Mouse (Mus musculus) monocyte, adult 5-6 weeks (primary cell): ENCODE measurements around the gene Nudt16l1. TPM values are rescaled to one million over a fixed set of nuclear protein-coding genes. Genes with fewer than 3 reads are reported as not detected.

ENCODE experiments used
- ATAC-seq: fragments of 153-309, 156-312 bp; replicated peaks from 2 replicates; pipeline ENCODE4 v1.8.0; 2017; ENCODE audit warnings: mild to moderate bottlenecking; ENCODE audit not compliant: low TSS enrichment, insufficient number of reproducible peaks, severe bottlenecking, poor library complexity, low FRiP score
- total RNA-seq: library from RNA; stranded (forward); fragments of 200-1000, 200-491, 200-594 nt; gene quantifications from 3 replicates; pipeline ENCODE4 v1.2.3, GENCODE M21; 2017

Nudt16l1 gene
- total RNA-seq, 1 experiment from 2014 or later: 12.0 TPM

GRCm38 (mm10) chr16:4912907-4913782 lies 25.4 kb upstream of the Nudt16l1 start:
- peak; percentile 77 for ATAC-seq

- ATAC-seq: peak; percentile 52
Observed at GRCm38 (mm10) chr16:4913783-4914735, 24.5 kb upstream of the Nudt16l1 start.

- no peak for ATAC-seq
Observed at GRCm38 (mm10) chr16:4915931-4916330, 22.6 kb upstream of the Nudt16l1 start.

GRCm38 (mm10) chr16:4916608-4917007 lies 22.0 kb upstream of the Nudt16l1 start:
- no peak for ATAC-seq

- no peak for ATAC-seq
Observed at GRCm38 (mm10) chr16:4920556-4920955, 18.0 kb upstream of the Nudt16l1 start.

GRCm38 (mm10) chr16:4922481-4922880 lies 16.1 kb upstream of the Nudt16l1 start:
- ATAC-seq: no peak

GRCm38 (mm10) chr16:4923996-4924395 lies 14.6 kb upstream of the Nudt16l1 start:
- ATAC-seq: no peak

- ATAC-seq: no peak
Observed at GRCm38 (mm10) chr16:4927967-4928366, 10.6 kb upstream of the Nudt16l1 start.

- no peak for ATAC-seq
Observed at GRCm38 (mm10) chr16:4928474-4928873, 10.1 kb upstream of the Nudt16l1 start.

GRCm38 (mm10) chr16:4932429-4932828 lies 6.1 kb upstream of the Nudt16l1 start:
- ATAC-seq: no peak

GRCm38 (mm10) chr16:4935430-4935829 lies 3.1 kb upstream of the Nudt16l1 start:
- no peak for ATAC-seq

- ATAC-seq: no peak
Observed at GRCm38 (mm10) chr16:4935931-4936703, 2.4 kb upstream of the Nudt16l1 start.

- ATAC-seq: no peak
Observed at GRCm38 (mm10) chr16:4937351-4938190, 990 bp upstream of the Nudt16l1 start.

GRCm38 (mm10) chr16:4938989-4939388 lies 428 bp downstream of the Nudt16l1 start:
- ATAC-seq: peak; percentile 90

- ATAC-seq: 0 out of 2 replicates have a peak, but pooled peaks have one; percentile 6
Observed at GRCm38 (mm10) chr16:4939412-4939811, 851 bp downstream of the Nudt16l1 start.

GRCm38 (mm10) chr16:4940311-4940850 lies 1.8 kb downstream of the Nudt16l1 start:
- ATAC-seq: no peak

GRCm38 (mm10) chr16:4941016-4941415 lies 2.5 kb downstream of the Nudt16l1 start:
- ATAC-seq: no peak

- ATAC-seq: no peak
Observed at GRCm38 (mm10) chr16:4942868-4943267, 4.3 kb downstream of the Nudt16l1 start.
